Comparison of ENCODE assay signal across 20 mouse cellular contexts in genomic region chr10:128928356-128928755, GRCm38 (mm10). TPM values are rescaled to one million over a fixed set of nuclear protein-coding genes. Genes with fewer than 3 reads are reported as not detected.
DNase-seq lines count a peak whose midpoint lies in the region; ATAC-seq lines count a peak whose summit lies in the region.
"Had no signal": no experiment of that assay in that cellular context is flagged by ENCODE, and none has a peak within 500 bp of the region (broad histone marks: within the 10 kb centered on the region; RNA-seq: fewer than 3 reads in every experiment).

No protein-coding gene starts in this region.

- peaks cover 65% of the 10 kb centered on the region for H3K27me3 ChIP-seq in hindbrain, embryonic 13.5 days
- peaks cover 13% of the 10 kb centered on the region; the same call in 1 of the 2 replicates for H3K27me3 ChIP-seq in hindbrain, embryonic 11.5 days (ENCODE audit: control insufficient read depth, insufficient read depth, low read length)

- no peak overlapping the region for H3K4me3 ChIP-seq in hindbrain, embryonic 13.5 days
- H3K4me3 ChIP-seq in hindbrain, embryonic 11.5 days (ENCODE audit: low read depth, low read length), result no peak overlapping the region
- H3K4me3 ChIP-seq: midbrain, embryonic 13.5 days; neural tube, embryonic 12.5 days had no signal

- H3K27ac ChIP-seq in hindbrain, embryonic 13.5 days, result no peak overlapping the region
- no peak overlapping the region for H3K27ac ChIP-seq in hindbrain, embryonic 11.5 days (ENCODE audit: low read depth, low read length)
- H3K27ac ChIP-seq: macrophage; midbrain, embryonic 13.5 days; neural tube, embryonic 12.5 days had no signal

- WGBS in hindbrain, embryonic 13.5 days, result 27% methylated on average over 4 of the region's 4 CpGs
- WGBS in hindbrain, embryonic 11.5 days, result 32% methylated on average over 4 of the region's 4 CpGs

- H3K9ac ChIP-seq in hindbrain, embryonic 13.5 days, result no peak overlapping the region
- no peak overlapping the region for H3K9ac ChIP-seq in hindbrain, embryonic 11.5 days (ENCODE audit: low read depth, low read length)
- H3K9ac ChIP-seq: midbrain, embryonic 13.5 days; neural tube, embryonic 12.5 days had no signal

- peaks cover 21% of the 10 kb centered on the region for H3K4me1 ChIP-seq in hindbrain, embryonic 13.5 days (replicated peaks)
- H3K4me1 ChIP-seq in hindbrain, embryonic 11.5 days (replicated peaks; ENCODE audit: control insufficient read depth, insufficient read depth, low read length), result no peaks in the 10 kb centered on the region; the same call in 1 of the 2 replicates

- DNase-seq in cerebellum, postnatal 10 days, result peak; percentile 67 to 71
- no peak for DNase-seq in hindbrain, embryonic 11.5 days (ENCODE audit: low spot score)
- DNase-seq in retina, postnatal 1 day, result peak; percentile 73
- no peak for DNase-seq in retina, embryonic 14.5 days (ENCODE audit: low spot score)
- DNase-seq in spleen, adult 18-20 months, result no peak
- DNase-seq in gastrocnemius, postnatal 10 days, result no peak
- DNase-seq: adrenal gland, adult 2 months; liver; lung, adult 18-20 months had no signal

- no peak for ATAC-seq in cerebellum, adult (ENCODE audit: insufficient number of reproducible peaks, low FRiP score, low TSS enrichment)
- ATAC-seq in hindbrain, embryonic 13.5 days (ENCODE audit: low FRiP score), result peak; percentile 14; the same call in 1 of the 2 replicates
- no peak for ATAC-seq in hindbrain, embryonic 11.5 days (ENCODE audit: low FRiP score)
- ATAC-seq: intestine, embryonic 16.5 days; midbrain, embryonic 13.5 days had no signal

- H3K4me2 ChIP-seq in hindbrain, embryonic 13.5 days, result no peak overlapping the region
- H3K4me2 ChIP-seq in hindbrain, embryonic 11.5 days (replicated peaks; ENCODE audit: low read depth, low read length), result no peak overlapping the region
- H3K4me2 ChIP-seq: midbrain, embryonic 13.5 days; neural tube, embryonic 12.5 days had no signal

- H3K36me3 ChIP-seq in hindbrain, embryonic 13.5 days, result no peaks in the 10 kb centered on the region
- H3K36me3 ChIP-seq in hindbrain, embryonic 11.5 days (ENCODE audit: control insufficient read depth, insufficient read depth, low read length), result no peaks in the 10 kb centered on the region
- H3K36me3 ChIP-seq: midbrain, embryonic 13.5 days; neural tube, embryonic 12.5 days had no signal

- no peaks in the 10 kb centered on the region for H3K9me3 ChIP-seq in hindbrain, embryonic 13.5 days
- H3K9me3 ChIP-seq in hindbrain, embryonic 11.5 days (ENCODE audit: control insufficient read depth, low read length), result no peaks in the 10 kb centered on the region
- H3K9me3 ChIP-seq: midbrain, embryonic 13.5 days; neural tube, embryonic 12.5 days had no signal

RNA-seq across cellular contexts. Expression of gene Bloc1s1, which starts 4.5 kb away (rescaled TPM):
- polyA plus RNA-seq in hindbrain, embryonic 13.5 days (2015; fragmentation: Nextera tagmentation; extraction: Ambion mirVana), result 281 and 286 TPM in 2 replicates
- polyA plus RNA-seq in hindbrain, embryonic 11.5 days (2014; fragmentation: Nextera tagmentation; extraction: Ambion mirVana), result 260 and 269 TPM in 2 replicates
- total RNA-seq in gastrocnemius, postnatal 10 days (2021), result 100 to 1,000 TPM; 201 to 210 TPM

RNA-seq across cellular contexts. Expression of gene Itga7, which starts 5.3 kb away (rescaled TPM):
- 5.2 and 6.3 TPM in 2 replicates for polyA plus RNA-seq in hindbrain, embryonic 13.5 days (2015; fragmentation: Nextera tagmentation; extraction: Ambion mirVana)
- 1.7 and 3.0 TPM in 2 replicates for polyA plus RNA-seq in hindbrain, embryonic 11.5 days (2014; fragmentation: Nextera tagmentation; extraction: Ambion mirVana)
- total RNA-seq in gastrocnemius, postnatal 10 days (2021), result 100 to 1,000 TPM; 125 to 127 TPM
- polyA plus RNA-seq: macrophage had no signal

RNA-seq across cellular contexts. Expression of gene Rdh5, which starts 5.7 kb away (rescaled TPM):
- 16.6 and 19.3 TPM in 2 replicates for polyA plus RNA-seq in hindbrain, embryonic 13.5 days (2015; fragmentation: Nextera tagmentation; extraction: Ambion mirVana)
- 11.6 and 12.1 TPM in 2 replicates for polyA plus RNA-seq in hindbrain, embryonic 11.5 days (2014; fragmentation: Nextera tagmentation; extraction: Ambion mirVana)
- 10 to 100 TPM in 1 of 2 experiments, 1 to 10 TPM in 1; 8.2 to 12.5 TPM for total RNA-seq in gastrocnemius, postnatal 10 days (2021)

RNA-seq across cellular contexts. Expression of gene Cd63, which starts 27.6 kb away (rescaled TPM):
- 198 and 229 TPM in 2 replicates for polyA plus RNA-seq in hindbrain, embryonic 13.5 days (2015; fragmentation: Nextera tagmentation; extraction: Ambion mirVana)
- polyA plus RNA-seq in hindbrain, embryonic 11.5 days (2014; fragmentation: Nextera tagmentation; extraction: Ambion mirVana), result 215 and 216 TPM in 2 replicates
- 100 to 1,000 TPM; 198 to 258 TPM for total RNA-seq in gastrocnemius, postnatal 10 days (2021)

RNA-seq across cellular contexts. Expression of gene Mettl7b, which starts 32.4 kb away (rescaled TPM):
- not detected in 2 replicates for polyA plus RNA-seq in hindbrain, embryonic 13.5 days (2015; fragmentation: Nextera tagmentation; extraction: Ambion mirVana)
- polyA plus RNA-seq in hindbrain, embryonic 11.5 days (2014; fragmentation: Nextera tagmentation; extraction: Ambion mirVana), result not detected in 2 replicates
- total RNA-seq in gastrocnemius, postnatal 10 days (2021), result under 1 TPM in 1 of 2 experiments, not detected in 1; 0.19 TPM
- total RNA-seq: heart, adult 18-20 months; left cerebral cortex, postnatal 10 days had no signal
- polyA plus RNA-seq: embryonic facial prominence, embryonic 11.5 days; heart, postnatal 0 days; macrophage; midbrain, embryonic 13.5 days; neural tube, embryonic 12.5 days; stomach, embryonic 14.5 days had no signal

Comparison
In these comparisons a context has a peak if more than half of its experiments do, and no peak if none do; other contexts are left out.
1. DNase-seq: peak in cerebellum, postnatal 10 days (2 of 2) and retina, postnatal 1 day (single experiment); none in hindbrain, embryonic 11.5 days (single experiment), retina, embryonic 14.5 days (single experiment), spleen, adult 18-20 months (0 of 2) and gastrocnemius, postnatal 10 days (single experiment).